Mouse (Mus musculus): ENCODE measurements around the gene Hdac8.
A peak's percentile ranks its signal among the peaks of the same experiment; 100 is the strongest.

Hdac8 gene

DNA sequence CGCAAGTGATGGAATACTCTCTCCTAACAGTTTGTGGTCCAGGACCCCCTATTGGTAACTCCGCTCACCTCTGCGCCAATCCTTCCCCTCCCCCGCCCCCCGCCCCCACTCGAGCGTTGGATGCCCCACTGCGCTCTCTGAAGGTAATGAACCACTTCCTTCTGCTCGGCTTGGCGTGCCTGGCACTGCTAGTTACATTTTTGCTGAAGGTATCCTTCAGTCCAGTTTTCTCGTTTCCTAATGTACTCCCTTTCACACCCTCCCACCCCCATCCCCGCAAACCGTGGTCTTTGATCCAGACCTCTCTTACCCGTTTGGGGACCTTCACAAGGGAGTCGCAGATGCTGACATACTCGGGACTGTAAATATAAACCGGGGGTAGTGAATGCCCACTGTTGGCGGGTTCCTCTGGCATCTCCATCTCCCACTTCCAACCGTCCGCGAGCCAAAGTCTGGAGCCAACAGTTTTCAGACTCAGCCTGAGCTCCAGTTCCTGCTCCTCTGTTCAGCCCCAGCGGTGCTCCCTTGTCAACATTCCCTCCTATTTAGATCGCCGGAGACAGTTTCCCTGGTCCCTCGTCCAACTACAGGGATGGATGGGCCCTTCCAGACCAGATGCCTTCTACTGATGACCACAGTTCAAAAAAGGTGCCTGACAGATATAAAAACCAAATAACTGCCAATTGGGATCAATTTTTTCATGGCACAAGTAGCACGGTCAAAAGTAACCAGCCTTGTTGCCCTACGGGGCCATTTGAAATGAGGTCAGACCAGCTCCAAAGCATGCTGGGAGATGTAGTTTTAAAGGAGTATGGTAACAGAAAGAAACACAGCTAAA lies at the start of gene Hdac8:
TSS of gene Hdac8 (minus strand) at position 716 of the 838 bp plus-strand sequence.
- DNase-seq (ENCODE audit: low read depth): peak; percentile 83

DNA sequence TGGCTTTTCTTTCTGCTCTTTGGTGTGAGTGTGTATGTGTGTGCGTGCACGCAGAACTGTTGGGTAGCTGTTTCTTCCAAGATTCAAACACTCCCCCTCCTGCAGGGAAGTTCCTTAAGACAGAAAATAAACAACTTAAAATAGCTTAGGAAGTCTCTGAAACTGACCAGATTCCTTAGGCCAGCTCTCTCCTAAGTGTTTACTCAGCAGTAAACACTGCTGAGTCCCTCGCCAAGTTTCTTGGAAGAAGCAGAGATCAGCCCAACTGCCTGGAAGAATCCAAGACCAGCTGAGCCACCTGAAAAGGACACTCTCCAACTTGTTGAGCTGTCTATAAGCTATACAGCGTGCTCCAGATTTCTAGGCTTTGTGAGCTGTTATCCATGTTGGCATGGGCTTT lies 4.0 kb upstream of the Hdac8 start:
- no peak for DNase-seq (ENCODE audit: low read depth)

DNA sequence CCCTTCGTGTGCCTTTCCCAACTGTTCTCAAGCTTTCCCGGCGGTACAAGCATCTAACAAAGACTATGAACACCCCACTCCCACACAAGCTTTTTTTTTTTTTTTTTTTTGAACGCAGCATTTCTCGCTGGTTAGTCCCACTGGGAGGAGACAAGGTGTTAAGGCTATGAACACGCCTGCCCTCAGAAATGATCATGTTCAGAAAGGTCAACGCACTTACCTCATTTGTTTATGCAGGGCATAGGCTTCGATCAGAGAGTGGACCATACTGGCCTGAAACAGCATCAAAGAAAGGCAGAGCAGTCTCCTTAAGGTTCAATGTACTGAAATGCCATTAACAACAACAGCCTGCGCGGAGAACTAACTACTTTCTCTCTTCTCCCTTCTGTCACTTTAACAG lies 980 bp downstream of the Hdac8 start:
- peak; percentile 4 for DNase-seq (ENCODE audit: low read depth)

DNA sequence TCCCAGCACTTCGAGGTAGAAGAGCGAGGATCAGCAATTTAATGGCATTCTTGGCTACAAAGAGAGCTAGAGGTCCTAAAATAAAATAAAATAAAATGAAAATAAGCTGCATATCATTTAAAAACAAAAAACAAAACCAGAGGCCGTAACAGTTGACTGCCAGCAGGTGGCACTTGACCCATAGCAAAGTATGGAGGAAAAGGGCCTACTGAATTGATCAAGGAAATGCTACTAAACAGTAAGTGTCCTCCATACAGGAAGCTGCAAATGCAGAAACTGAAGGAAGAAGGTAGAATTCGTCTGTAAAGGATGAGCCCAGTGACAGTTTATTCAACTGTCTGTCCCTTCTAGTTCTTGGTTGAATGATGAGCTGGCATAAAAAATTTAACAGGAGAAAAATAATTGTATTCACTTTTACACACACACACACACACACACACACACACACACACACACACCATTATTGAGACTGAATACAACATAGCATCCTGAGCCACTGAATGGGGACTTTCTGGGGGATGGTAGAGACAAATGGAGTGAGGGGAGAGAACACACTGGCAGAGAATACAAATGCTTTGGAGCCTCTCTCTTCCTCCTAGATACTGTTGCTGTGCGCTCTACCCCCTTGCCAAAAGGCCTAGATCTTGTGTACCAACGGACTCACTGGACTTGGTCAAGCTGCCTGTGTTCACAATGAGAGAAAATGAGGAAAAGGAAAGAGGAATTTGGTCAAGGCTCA lies 11.0 kb downstream of the Hdac8 start:
- peak; percentile 34 for DNase-seq (ENCODE audit: low read depth)

DNA sequence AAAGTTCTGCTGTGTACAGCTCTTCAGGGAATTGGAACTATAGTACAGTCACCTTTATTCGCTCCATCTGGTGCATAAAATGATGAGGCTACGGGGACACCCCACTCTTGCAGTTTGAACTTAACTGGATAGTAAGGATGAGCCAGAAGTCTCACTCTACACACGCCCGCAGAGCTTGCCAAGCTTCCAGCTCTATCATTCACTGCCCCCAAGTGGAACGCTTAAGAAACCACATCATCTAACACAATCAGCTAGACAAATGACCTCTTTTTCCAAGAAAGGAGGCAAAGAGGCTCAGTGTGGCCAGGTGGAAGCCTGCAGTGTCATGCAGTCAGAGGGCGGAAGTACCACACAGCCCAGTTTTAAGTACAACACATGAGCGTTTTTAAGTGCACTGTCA lies 19.6 kb downstream of the Hdac8 start:
- DNase-seq (ENCODE audit: low read depth): no peak

DNA sequence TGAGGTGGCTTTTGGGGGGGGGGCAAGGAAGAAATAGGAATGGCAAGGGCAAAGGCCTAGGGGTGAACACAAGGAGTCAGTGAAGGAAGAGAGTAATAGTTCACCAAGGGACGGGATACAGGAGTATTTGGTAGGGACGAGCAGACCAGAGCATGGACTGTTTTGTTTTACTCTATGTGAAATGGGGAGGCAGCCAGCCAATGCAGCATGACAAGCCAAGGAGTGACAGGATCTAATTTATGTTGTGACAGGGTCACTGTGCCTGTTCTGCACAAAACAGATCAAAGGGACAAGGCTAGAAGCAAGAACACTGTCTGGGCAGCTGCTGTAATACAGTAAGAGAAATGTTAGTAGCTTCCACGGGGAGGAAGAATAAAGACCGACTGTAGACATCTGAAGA lies 25.5 kb downstream of the Hdac8 start:
- DNase-seq (ENCODE audit: low read depth): no peak

DNA sequence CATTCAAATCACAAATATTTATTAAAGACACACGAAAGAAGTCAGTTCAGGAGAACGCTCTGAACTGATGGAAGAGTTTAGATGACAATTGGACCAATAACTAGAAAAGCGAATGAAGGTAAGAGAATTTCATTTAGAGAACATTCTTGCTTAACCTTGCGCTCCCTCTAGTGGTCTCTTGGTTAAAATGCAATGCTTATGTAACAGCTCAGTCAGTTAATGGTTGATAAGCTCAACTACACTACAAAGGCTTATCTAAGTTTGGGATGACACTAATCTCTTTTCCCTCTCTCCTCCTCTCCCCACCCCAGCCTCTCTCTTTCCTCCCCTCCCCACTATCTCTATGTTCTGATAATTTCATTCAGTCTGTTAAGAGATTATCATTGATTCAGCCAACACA lies 26.2 kb downstream of the Hdac8 start:
- peak; percentile 69 for DNase-seq (ENCODE audit: low read depth)

DNA sequence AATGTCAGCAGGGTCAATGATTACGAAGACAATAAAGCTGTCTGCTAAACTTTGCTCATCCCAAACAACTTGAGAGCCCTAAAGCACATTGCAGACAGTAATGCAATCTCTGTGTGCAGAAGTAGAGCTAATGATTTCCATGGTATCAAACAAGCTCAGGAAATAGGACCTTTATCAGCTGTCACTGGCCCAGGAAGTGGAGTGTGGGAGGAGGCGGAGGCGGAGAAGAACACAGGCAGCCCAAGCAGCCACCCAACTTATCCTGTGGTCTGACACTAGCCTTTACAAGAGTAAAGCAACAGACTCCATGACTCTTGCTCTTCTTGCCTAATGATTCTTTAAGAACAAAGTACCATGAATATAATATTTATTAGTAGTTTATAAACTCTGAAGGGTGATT lies 26.7 kb downstream of the Hdac8 start:
- DNase-seq (ENCODE audit: low read depth): peak; percentile 1

DNA sequence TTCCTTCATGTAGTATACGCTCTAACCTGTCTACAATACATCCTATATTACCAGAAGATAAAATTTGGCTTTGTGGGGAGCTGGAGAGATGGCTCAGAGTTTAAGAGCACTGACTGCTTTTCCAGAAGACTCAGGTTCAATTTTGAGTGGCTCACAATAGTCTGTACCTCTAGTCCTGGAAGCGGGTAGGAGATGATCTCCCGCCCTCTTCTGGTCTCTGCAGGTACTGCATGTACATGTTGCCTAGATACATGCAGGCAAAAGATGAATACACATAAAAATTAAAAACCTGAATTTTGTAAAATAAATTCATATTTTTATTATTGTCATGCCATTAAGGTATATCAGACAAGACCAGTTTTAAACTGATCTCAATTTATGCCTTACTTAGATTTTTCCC lies 28.4 kb downstream of the Hdac8 start:
- DNase-seq (ENCODE audit: low read depth): peak; percentile 51

DNA sequence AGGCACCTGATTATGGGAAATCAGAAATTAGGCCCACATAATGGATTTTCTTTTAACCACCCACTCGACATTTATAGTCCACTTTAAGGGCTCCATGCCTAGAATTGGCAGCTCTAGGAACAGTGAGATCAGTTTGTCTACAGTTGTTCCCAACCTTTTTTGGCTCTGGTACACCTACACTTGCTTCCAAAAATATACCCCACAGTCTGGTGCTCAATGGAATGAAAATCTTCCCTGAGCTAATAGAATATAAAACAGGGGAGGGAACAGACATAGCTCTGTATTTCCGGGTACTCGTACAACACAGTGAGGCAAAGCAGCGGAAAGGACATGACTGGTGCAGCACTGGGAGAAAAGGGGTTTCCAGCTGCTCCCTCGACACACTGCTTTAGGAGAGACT lies 29.6 kb downstream of the Hdac8 start:
- no peak for DNase-seq (ENCODE audit: low read depth)

DNA sequence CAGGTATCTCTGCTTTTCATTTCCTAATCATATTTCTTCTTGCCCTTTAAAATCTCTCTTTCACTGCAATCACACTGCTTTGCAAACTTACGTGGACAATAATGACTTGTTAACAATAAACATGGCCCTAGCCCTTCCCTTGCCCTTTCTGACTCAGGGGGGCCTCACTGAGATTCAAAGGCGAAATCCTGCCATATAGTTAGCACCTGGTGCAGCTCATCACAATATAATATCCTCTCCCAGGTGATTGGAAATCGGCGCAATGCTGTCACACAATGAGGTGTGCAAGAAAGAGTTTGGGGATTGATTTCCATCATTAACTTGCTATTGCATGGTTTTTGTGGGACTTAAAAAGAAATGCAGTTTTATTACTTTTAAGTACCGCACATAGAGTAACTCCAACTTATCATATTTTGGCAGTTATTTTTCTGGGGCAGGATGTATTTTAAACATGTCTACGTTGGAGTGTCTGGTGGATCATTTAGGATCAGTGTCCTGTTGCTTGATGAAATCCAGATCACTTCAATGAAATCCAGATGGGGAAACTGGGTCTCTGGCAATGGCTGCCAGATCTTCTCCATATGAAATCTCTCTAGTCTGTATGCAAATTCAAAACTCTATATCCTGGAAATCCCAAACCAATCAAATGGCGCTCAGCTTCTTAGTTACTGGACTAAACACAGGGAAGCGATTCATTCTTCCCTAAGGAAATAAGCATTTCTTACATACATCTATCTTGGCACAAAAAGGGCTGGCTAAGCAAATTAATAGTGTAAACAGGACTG lies 86.6 kb downstream of the Hdac8 start:
- DNase-seq (ENCODE audit: low read depth): no peak

DNA sequence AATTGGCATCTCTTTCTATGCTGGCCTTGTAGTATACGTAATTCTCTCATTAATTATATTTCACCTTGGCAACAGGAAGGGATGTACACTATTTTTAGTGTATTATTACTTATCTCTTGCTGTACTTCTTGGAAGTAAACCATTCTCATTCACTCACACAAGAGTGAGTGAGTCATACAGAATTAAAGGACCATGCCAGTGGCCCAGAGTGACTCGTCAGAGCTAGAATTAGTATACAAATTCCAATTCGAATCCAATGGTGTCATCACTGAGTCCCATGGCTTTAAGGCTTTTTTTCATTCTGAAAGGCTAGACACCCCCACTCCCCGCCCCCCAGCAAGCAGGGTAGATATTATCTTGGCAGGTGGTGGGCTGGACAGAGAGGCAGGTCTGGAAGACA lies 88.2 kb downstream of the Hdac8 start:
- peak; percentile 5 for DNase-seq (ENCODE audit: low read depth)

DNA sequence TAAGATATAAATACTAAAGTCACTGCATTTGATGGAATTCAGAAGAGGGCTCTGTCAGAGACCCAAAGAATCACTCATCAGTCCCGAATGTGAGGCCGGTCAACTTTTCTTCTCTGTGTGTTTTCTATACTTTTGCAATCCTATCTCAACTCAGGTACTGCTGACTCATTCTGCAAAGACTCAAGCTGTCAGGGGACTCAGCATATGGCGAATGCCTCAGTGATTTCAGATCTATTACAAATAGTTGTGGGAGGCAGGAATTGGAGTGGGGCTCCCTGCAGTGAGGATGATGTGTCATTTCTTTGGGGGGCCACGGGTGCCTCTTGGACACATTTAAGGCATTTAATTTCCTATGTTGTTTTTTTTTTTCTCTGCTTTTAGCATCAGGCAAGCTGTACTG lies 88.8 kb downstream of the Hdac8 start:
- DNase-seq (ENCODE audit: low read depth): no peak

DNA sequence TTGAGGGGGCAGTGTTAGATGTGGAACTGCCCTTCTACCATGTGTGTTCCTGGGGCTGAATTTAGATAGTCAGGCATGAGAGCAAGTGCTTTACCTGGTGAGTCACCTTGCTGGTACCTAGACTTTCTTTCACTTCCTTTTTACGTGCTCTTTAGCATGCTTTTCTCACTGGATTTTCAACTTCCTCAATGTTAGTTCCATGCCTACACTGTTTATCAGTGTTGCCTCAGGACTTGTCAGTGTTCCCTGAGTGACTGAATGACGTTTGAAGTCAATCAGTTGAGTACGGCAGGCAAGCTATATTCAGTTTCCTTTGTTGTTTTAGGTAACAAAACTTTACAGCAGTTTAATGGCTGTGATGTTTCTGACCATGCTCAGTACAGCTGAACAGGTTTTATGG lies 120.4 kb downstream of the Hdac8 start:
- DNase-seq (ENCODE audit: low read depth): no peak

DNA sequence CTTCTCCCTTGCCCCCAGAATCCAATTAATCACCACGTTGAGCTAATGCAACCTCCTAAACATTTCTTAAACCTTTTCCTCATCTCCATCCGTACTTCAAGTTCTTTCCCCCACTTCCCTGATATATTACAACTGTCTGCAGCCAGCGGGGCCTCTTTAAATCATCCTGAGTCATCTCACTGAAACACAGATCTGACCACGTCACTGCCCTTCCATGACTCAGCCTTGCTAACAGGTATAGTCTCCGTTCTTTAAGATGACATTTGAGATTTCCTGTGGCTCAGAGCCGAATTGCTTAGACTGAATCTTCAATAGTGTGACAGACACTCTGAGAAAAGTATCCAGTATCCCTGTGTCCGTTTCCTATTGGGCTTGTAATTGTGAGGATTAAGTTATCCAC lies 122.0 kb downstream of the Hdac8 start:
- peak; percentile 63 for DNase-seq (ENCODE audit: low read depth)

DNA sequence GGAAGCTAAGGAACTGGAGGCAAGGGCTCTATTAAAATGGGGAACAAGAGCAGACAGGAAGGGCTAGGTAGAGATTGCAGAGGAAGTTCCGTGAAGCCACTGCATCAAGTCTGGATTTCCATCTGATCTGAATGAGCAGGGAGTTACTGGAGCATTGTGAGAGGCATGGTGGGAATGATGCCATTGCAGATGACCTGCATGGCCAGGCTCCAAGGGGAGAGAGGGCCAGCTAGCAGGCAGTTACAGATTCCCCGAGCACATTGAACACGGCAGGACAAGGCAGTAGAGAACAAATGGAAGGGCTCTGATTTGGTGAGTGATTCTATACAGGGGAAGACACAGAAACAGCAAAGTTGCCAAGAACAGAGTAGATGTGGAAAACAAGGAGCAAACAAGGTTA lies 138.6 kb downstream of the Hdac8 start:
- DNase-seq (ENCODE audit: low read depth): no peak

DNA sequence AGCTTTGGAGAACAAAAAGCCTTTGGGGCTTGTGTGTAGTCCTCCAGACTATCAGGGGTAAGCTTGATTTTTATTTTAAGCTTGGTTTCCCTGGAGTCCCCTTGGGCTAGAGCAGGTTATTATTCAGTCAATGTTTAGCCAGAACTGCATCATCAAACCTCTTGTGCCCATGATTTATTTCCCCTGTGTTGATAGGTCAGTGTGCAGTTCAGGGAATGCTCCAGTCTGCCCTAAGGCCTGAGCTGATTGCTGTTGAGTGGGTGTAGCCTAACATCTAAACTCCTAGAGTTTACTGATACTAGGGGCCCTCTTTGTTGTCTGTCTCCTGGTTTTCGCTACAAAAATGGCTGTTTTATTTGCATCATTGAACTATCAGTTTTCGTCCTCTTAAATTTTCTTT lies 142.9 kb downstream of the Hdac8 start:
- DNase-seq (ENCODE audit: low read depth): no peak

DNA sequence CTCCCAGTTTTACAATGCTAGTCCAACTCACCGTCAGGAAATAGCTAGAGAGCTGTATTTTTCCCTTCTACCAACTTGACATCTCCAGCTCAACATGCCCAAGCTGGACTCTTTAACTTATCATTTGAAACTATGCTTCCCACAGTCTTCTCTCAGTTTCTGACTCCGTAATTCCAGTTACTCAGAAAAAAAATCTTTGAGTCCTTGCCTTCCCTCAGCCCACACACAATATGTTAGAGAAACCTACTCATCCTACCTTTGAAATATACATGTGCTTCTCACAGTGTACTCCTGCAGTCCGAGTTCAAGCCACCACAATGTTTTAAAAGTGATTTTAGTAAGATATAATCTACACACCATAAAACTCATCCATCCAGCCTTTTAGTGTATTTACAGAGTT lies 151.7 kb downstream of the Hdac8 start:
- no peak for DNase-seq (ENCODE audit: low read depth)

DNA sequence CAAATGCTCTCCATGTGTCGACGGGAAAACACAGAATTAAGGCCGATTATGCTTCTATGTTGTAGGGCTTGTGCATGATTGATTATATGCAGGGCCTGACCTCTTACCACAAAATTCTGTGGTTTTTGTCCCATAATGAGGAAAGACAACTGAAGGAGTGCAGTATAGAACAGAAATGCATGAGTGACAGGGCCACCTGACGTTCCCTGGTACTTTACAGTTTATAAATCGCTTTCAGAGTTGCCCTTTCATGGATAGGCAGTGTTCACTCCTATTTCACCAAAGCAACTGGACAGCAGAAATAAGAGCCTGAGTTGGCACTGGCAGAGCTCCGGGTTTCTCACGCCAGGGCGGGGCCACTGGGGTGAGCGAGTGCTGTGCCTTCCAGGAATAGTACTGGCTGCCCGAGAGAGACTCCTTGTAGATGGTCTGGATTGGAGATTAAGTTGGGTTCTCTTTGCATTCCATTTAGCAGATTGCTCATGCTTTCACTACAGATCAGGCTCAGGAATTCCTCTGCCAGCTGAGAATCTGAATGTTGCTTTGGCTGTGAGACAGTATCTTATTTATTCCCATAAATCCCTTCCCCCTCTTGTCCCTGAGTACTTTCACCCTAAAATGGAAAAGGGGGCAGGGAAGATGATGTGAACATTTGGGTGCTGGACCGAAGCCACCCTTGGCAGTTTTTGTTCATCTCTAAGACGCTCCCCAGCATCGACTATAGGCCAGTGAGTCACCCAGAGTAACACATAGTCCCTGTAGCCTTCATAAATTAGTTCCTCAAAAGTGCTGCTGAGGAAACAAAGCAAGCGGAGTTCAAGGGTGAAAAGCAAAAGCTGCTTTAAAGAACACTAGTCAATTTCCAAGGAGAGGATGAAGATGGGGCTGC lies 155.1 kb downstream of the Hdac8 start:
- no peak for DNase-seq (ENCODE audit: low read depth)

DNA sequence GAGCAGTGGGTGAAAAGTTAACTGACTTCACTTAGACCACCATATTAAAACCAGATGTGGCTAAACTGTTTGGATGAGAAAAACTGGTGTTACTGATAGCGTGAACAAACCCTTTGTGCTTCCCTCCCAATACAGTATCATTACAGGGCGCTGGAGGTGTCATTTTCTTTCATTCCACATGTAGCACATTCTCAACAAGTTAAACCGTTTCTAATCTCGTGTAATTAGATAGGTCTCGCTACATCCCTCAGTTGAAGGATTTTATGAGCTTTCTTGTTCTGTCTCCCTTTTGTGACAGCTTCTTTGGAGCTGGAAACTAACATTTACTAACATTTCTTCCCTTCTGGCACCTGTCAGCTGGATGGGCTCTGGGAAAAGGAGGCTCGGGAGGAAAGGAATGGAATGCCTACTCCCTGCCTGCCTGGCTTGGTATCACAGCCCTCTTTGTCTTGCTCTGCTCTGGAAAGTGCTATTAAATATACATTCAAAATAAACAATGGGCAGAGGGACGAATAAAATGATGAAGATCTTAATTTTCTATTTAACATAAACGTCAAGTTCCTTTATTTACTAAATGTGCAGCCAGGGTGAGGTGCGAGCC lies 156.2 kb downstream of the Hdac8 start:
- DNase-seq (ENCODE audit: low read depth): no peak

DNA sequence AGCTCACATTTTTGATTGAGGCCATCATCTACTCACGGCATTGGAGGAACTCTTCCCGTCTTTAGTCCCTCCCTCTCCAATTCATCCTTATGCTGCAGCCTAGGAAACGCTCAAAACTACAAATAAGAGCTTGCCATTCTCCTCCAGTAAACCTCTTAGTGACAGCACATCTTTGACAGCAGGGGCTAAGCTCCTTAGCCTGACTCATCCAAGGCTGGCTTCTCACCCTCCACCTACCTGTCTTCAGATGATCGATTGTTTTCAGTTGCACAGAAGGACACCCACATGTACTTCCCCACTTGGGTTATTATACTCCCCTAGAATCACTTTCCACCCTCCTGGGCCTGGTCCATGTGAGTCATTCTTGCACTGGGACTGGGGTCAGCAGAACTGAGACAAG lies 163.5 kb downstream of the Hdac8 start:
- no peak for DNase-seq (ENCODE audit: low read depth)
